Mouse (Mus musculus) monocyte, adult 59 days (primary cell): ENCODE data around the gene Mdga1. TPM values are rescaled to one million over a fixed set of nuclear protein-coding genes. Genes with fewer than 3 reads are reported as not detected.

Experiments
- total RNA-seq, 2 experiments: library from RNA; stranded (reverse); gene quantifications; one replicate each; pipeline ENCODE4 v1.2.4; 2023

Mdga1 gene
- 1 to 10 TPM; 2.4 to 3.0 TPM for total RNA-seq

DNA sequence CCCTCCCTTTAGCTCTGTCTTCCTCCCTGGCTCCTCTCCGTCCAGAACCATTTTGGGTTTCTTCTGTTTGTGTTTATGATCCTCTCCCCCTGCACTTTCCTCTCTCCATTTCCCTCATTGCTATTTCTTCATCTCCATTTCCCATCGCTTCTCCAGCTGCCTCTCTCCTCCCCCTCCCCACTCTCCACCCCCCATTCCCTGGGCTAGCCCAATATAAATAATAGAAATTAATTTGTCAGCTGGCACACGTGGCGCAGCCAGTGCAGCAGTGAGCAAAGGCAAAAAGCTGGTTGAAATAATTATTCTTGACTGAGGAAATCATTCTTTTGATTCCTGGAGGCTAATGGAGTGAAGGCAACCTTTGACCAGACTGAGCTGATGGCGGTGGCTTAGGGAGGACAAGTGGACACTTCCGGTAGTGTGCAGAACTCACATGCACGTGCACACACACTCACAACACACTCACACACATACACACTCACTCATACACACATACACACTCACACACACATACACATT, at the start of gene Mdga1:
Gene Mdga1, minus strand, starts transcription at position 51 of the 519 bp plus-strand sequence.

DNA sequence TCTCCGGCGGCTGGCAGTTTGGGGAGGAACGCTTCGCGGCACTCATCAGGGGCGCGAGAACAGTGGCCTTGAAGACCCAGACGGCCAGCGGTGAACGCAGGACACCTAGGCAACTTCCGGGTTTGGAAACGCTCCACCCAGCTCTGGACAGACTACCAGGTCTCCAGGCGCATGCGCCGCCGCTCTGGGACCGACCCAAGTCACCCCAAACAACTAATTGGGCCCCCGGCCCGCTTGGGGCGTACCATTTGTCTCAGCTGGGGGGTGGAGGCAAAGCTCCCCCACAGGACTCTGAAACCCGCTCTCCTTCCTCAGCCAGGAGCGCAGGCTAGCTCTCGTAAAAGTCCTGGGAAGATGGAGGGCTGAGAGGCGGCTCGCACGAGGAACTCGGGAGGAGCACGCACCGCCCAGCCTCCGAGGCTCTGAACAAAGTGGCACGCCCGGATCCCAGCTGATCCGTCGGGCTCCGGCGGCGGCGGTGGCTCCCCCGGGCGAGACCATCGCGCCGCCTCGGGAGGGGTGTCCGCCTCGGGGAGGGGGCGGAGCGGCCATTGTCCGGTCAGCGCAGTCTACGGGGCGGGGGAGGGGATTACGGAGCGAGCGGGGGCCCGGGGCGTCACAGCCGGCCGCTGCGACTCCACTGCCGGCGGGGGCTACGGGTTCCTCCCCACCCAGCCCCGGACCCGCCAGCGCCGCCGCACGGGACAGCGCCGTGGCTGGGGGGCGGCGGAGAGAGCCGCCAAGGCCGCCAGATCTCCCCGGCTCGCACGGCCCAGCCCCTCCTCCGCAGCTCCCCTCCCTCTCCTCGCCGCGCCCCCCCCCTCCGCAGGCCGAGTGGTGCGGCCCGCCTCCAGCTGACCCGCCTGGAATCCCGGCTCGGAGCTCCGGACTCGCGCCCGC, 34.6 kb upstream of the Mdga1 start, which contains the start of gene Zfand3:
Gene Zfand3, plus strand, starts transcription at position 531 of the 900 bp plus-strand sequence.

Other genes starting within 250 kb of the Mdga1 start
- 100 to 1,000 TPM; 140 to 145 TPM for gene Zfand3, start 34.6 kb upstream of the Mdga1 start, total RNA-seq